Mouse (Mus musculus): ENCODE results near the gene Slc35d2.
"Not testable (repeated sequence)": the region's sequence is repeated elsewhere in the genome, so short reads cannot be mapped to it uniquely, and the experiment has no call there.

Gene Slc35d2

DNA sequence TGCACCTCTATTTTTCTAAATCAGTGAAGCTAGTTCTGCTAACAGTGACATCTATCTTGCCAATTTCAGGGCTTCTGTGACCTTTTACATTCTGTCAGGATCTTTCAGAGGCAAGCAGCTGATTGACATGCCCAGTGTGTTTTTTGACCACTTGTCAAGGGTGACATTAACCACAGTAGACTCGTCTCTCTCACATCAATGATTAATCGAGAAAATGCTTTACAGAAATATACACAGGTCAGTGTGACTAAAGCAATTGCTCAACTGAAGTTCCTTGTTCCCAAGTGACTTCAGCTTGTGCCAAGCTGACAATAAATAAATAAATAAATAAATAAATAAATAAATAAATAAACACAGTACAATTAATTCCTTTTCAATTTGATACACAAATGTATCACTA lies 76.9 kb downstream of the Slc35d2 start:
- DNase-seq (ENCODE audit: low read depth, low spot score) = not testable (repeated sequence)

DNA sequence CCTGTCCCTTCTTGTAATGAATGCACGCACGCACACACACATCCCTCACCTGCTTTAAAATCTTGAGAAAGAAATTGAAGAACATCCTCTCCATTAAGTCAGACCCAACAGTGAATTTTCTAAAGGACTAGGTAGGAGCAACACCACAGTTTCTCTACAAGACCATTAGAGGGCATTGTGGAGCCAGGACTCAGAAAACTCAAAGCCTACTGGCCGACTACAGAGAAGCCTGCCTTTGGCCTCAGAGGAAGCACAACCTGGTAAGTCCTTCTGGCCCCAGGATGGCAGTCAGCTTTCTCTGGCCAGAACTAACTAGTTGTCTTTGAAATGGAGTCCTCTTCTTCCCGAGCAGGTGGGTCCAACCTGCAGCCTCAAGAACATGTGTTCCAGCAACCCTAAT lies 78.3 kb downstream of the Slc35d2 start:
- no peak for DNase-seq (ENCODE audit: low read depth, low spot score)

- no peak for DNase-seq (ENCODE audit: low read depth, low spot score)
Observed at GRCm38 (mm10) chr13:64049535-64049934, 79.6 kb downstream of the Slc35d2 start.

GRCm38 (mm10) chr13:64048467-64048866 lies 80.7 kb downstream of the Slc35d2 start:
- DNase-seq (ENCODE audit: low read depth, low spot score) = no peak

Data from forelimb bud, embryonic 11.5 days (tissue).